Mouse (Mus musculus) erythroblast, embryonic 14.5 days (primary cell): ENCODE measurements around the gene Tmem175. TPM values are rescaled to one million over a fixed set of nuclear protein-coding genes. Genes with fewer than 3 reads are reported as not detected.

Experiments
- H3K27me3 ChIP-seq: 2 replicates; pipeline ENCODE4 v1.6.1; 2012; ENCODE audit warnings: inconsistent platforms; ENCODE audit not compliant: control insufficient read depth
- H3K36me3 ChIP-seq: 2 replicates; pipeline ENCODE4 v1.6.1; 2012; ENCODE audit warnings: mild to moderate bottlenecking, inconsistent platforms; ENCODE audit not compliant: control insufficient read depth
- H3K4me1 ChIP-seq: 2 replicates; pipeline ENCODE4 v1.6.1; 2012; ENCODE audit warnings: inconsistent platforms; ENCODE audit not compliant: control insufficient read depth
- H3K4me3 ChIP-seq: replicated peaks from 2 replicates; pipeline ENCODE3; 2012; ENCODE audit warnings: moderate library complexity, mild to moderate bottlenecking, inconsistent platforms
- H3K9me3 ChIP-seq: 2 replicates; pipeline ENCODE4 v1.6.1; 2012; ENCODE audit warnings: low read length, inconsistent platforms, mixed read lengths; ENCODE audit not compliant: control insufficient read depth
- GATA1 ChIP-seq: IDR thresholded peaks from 2 replicates; pipeline ENCODE4 v1.6.1; 2012; ENCODE audit warnings: low read length, inconsistent platforms, mixed read lengths
- TAL1 ChIP-seq: IDR thresholded peaks from 3 replicates; pipeline ENCODE4 v1.6.1; 2012; ENCODE audit warnings: low read length, inconsistent platforms, mixed read lengths
- polyA plus RNA-seq: library from polyadenylated mRNA; stranded (reverse); fragments of >175 nt; gene quantifications from 2 replicates; pipeline ENCODE4 v1.2.3, GENCODE M21; 2012

Tmem175 gene
- polyA plus RNA-seq, 1 experiment, result 0.09 TPM

DNA sequence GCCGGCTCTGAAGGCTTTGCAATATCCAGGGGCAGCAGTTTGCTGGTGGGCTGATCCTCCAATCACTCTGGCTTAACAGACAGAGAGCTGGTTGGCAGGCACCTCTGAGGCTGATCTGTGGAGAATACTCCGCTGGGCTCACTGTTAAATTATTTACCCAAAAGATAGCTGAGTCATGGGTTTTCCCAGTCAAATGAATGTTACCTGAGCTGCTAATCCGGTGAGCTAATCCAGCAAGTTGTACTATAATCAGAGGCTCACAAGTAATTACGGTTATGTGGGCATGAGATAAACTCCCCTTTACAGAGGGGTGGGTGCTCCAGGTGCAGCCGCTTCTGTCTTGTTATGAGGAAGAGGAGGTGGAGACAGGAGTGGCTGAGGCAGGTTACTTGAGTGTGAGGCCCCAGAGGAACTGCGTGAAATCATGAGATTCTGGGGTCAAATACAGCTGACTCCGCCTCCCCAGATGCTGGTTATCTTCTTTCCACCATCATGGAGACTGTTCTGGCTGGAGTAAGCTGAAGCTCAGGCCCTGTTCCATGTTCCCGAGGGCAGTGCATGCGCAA, 45.8 kb downstream of the Tmem175 start, which contains the start of gene Slc26a1:
TSS of gene Slc26a1 (minus strand) at position 319 of the 566 bp plus-strand sequence.
- no peak for TF ChIP-seq TAL1
- peak; percentile 81 for TF ChIP-seq GATA1
- Histone ChIP-seq H3K4me1 (peaks cover 95% of the 10 kb centered on the region), H3K27me3 (no peaks in the 10 kb centered on the region), H3K36me3 (peaks cover 45% of the 10 kb centered on the region), H3K4me3 (peak within 1 kb of the TSS; percentile 66), H3K9me3 (no peaks in the 10 kb centered on the region)

DNA sequence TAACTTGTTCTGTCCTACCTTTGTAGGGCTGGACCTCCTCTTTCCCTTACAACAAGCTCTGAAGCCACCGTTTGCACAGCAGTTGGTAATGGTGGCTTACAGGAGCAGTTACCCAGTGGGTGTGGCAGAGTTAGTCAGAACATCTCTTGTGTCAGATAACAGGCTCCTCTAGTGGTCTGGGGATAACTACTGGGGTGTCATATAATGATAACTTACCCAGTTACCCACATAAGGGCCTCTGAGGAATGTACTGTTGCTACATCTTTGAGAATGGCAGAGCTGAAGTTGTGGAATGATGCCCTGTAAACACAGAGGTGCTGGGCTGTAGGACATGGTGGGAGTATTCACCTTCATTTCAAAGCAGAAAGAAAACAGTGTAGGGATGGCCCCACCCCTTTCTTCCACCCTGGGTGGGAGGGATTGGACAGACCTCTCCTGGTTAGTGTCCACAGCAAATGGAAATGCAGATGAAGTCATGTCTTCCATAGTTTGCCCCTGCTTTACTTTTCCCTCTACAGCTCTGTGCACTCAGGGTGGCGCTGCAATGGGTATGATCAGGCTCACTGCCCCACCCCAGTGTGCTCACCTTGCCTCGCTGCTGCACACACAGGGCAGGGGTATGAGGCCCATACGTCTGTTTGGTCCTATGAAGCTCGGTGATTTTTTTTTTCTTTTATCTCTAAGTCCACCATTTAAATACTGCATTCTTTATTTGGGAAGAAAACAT, 47.4 kb downstream of the Tmem175 start:
- Histone ChIP-seq H3K36me3 (peaks cover 29% of the 10 kb centered on the region), H3K4me1 (peaks cover 86% of the 10 kb centered on the region), H3K9me3 (no peaks in the 10 kb centered on the region), H3K4me3 (peak overlapping the region; percentile 66), H3K27me3 (no peaks in the 10 kb centered on the region)
- no peak for TF ChIP-seq GATA1
- TF ChIP-seq TAL1, result no peak

DNA sequence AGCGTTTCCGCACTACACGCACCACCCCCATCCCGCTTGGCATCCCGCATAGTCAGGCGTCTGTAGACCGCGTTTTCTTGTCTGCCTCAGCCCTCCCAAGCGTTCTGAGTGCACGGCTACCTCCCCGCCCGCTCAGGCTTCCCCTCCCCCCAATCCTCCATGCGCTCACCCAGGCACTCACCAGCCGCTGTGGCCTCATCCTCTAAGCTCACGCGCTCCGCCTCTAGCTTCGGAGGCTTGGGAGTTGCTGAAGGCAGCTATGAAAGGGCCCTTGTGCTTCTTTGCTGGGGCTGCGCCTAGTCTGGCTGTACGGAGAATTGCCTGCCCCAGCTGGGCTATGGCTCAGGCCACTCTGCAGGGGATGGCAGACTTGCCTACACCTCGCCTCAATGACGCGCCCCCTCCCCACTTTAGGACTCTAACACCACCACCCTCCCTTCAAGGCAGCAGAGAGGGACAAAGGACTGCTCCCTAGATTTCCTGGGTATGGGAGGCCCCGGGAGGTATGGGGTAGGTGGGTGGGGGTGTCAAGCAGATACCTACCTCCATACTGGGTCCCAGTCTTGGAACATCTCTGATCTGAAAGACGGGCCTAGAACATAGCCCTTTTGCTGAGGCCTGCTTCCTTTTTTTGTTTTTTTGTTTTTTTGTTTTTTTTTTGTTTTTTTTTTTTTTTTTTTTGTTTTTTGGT, 48.2 kb downstream of the Tmem175 start:
- TF ChIP-seq TAL1, result no peak
- no peak for TF ChIP-seq GATA1
- Histone ChIP-seq H3K27me3 (no peaks in the 10 kb centered on the region), H3K4me1 (peaks cover 78% of the 10 kb centered on the region), H3K4me3 (peak overlapping the region; percentile 66), H3K9me3 (no peaks in the 10 kb centered on the region), H3K36me3 (peaks cover 21% of the 10 kb centered on the region)

DNA sequence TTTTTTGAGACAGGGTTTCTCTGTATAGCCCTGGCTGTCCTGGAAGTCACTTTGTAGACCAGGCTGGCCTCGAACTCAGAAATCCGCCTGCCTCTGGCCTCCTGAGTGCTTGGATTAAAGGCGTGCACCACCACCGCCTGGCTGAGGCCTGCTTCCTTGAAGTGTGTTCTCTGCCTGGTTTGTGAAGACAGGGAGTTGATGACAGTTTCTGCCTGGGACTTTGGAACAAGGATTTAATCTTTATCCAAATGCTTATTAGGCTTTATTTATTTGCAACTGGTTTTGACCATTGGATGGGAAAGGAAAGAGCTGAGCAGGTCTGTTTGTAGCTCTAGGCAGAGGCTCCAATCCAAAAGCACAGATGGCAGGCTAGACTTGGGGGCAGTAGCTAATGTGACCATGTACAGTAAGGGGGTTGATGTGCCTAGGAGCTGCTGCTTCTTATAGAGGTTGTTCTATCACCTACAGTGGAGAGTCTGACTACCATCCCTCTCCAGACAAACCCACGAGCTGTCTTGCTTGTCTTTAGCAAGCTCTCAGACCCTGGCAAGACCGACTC, 48.8 kb downstream of the Tmem175 start:
- Histone ChIP-seq H3K27me3 (no peaks in the 10 kb centered on the region), H3K4me3 (no peak overlapping the region), H3K4me1 (peaks cover 73% of the 10 kb centered on the region), H3K9me3 (no peaks in the 10 kb centered on the region), H3K36me3 (peaks cover 15% of the 10 kb centered on the region)
- no peak for TF ChIP-seq TAL1
- TF ChIP-seq GATA1, result no peak

DNA sequence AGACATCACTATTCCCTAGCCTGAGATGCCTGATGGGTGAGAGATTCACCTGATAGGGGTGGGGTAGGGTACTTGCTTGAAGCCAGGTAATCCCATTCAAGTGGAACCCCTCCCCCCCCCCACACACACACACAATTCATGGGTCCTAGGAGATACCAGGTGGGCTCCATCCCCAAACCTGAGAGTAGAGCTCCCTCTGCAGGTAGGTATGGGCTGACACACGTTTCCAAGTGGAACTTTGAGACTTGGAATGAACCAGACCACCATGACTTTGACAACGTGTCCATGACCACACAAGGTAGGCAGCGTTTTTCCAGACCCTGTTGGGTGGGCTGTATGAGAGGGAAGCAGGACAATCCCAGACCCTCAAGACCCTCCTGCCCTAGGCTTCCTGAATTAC, 50.3 kb downstream of the Tmem175 start:
- TF ChIP-seq GATA1 (no peak), TAL1 (no peak)
- Histone ChIP-seq H3K9me3 (no peaks in the 10 kb centered on the region), H3K36me3 (peaks cover 3% of the 10 kb centered on the region; the same call in 1 of the 2 replicates), H3K27me3 (no peaks in the 10 kb centered on the region), H3K4me1 (peaks cover 60% of the 10 kb centered on the region), H3K4me3 (no peak overlapping the region)

DNA sequence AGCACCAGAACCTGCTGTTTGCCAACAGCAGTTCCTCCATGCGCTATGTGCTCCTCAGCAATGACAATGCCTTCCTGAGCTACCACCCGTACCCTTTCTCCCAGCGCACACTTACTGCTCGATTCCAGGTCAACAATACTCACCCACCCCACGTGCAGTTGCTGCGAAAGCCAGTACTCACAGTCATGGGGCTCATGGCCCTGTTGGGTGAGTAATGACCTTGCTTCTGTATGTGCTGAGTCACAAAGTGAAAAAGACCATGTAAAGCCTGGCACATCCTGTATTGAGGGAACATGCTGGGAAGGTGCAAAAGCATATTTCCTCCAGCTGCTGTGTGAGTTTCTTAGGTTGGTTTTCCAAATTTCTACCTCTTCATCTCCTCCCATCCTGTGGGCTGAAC, 51.3 kb downstream of the Tmem175 start:
- Histone ChIP-seq H3K4me1 (peaks cover 51% of the 10 kb centered on the region), H3K9me3 (no peaks in the 10 kb centered on the region), H3K36me3 (no peaks in the 10 kb centered on the region; the same call in 1 of the 2 replicates), H3K27me3 (no peaks in the 10 kb centered on the region), H3K4me3 (no peak overlapping the region)
- TF ChIP-seq TAL1 (no peak), GATA1 (no peak)

DNA sequence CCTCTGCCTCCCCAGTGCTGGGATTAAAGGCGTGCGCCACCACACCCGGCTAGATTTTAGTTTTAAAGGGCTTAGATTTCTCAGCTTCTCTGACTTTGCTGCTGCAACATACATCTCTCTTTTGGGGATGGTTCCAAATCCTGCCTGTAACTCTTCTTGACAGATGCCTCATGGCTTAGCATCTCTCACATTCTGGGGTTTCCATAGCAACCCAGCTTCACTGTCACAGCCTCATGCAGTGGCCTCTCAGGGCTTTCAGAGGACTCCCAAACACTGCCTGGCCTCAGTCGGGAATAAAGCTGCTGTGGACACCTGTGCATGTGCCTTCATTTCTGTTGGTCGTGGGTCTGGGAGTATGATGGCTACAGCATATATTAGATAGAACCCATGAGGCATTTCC, 59.5 kb downstream of the Tmem175 start:
- TF ChIP-seq TAL1 (no peak), GATA1 (no peak)
- Histone ChIP-seq H3K9me3 (no peaks in the 10 kb centered on the region), H3K36me3 (no peaks in the 10 kb centered on the region), H3K4me1 (peaks cover 26% of the 10 kb centered on the region), H3K27me3 (no peaks in the 10 kb centered on the region; the same call in 1 of the 2 replicates), H3K4me3 (no peak overlapping the region)

DNA sequence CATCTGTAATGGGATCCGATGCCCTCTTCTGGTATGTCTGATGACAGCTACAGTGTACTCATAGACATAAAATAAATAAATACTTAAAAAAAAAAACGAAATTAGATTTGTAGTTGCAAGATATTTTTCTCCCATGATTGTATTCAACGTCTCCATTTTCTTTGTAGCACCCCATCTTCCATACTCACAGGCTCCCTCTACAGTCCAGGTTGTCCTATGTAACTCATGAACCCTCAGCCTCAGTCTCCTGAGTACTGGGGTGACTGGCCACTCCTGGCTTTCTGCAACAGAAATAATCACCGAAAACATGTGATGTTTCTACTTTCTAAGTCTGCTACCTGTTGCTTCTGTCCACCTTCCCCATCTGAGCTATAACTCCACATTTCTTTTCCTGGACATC, 61.6 kb downstream of the Tmem175 start:
- Histone ChIP-seq H3K4me3 (no peak overlapping the region), H3K36me3 (peaks cover 4% of the 10 kb centered on the region), H3K4me1 (peaks cover 46% of the 10 kb centered on the region), H3K27me3 (no peaks in the 10 kb centered on the region; the same call in 1 of the 2 replicates), H3K9me3 (no peaks in the 10 kb centered on the region)
- TF ChIP-seq TAL1 (no peak), GATA1 (no peak)

DNA sequence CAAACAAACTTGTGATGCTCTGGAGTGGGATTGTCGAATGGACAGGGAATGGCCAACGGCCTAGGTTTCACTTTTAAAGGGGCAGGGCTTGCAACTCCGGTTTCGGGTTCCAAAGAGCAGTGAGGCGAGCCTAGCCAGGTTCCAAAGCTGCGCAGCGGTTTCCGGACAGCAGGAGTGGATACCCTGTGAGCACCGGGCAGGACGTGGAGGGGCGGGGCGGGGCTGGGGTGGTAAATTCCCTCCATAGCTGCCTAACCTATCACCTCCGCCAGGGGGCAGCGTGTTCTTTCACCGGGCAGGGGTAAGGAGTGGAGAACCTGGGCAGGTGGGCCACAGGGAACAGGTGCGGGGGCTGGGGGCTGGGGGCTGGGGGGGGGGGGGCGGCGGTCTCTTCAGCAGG, 62.7 kb downstream of the Tmem175 start, which contains the start of gene Fgfrl1:
TSS of gene Fgfrl1 (plus strand) at position 112 of the 400 bp plus-strand sequence.
- Histone ChIP-seq H3K9me3 (no peaks in the 10 kb centered on the region), H3K4me3 (peak within 1 kb of the TSS; percentile 82), H3K36me3 (peaks cover 4% of the 10 kb centered on the region), H3K4me1 (peaks cover 52% of the 10 kb centered on the region), H3K27me3 (no peaks in the 10 kb centered on the region; the same call in 1 of the 2 replicates)
- TF ChIP-seq TAL1, result no peak
- no peak for TF ChIP-seq GATA1
